Mouse (Mus musculus) MEL (cell line): ENCODE data around the gene Manf. TPM values are rescaled to one million over a fixed set of nuclear protein-coding genes. Genes with fewer than 3 reads are reported as not detected.

Experiments used
- DNase-seq: peaks from one replicate; pipeline ENCODE4 v3.0.0; 2011; ENCODE audit warnings: low read depth, low spot score
- H3K27ac ChIP-seq: 2 replicates; pipeline ENCODE4 v1.5.1; 2012; ENCODE audit warnings: low read depth, mild to moderate bottlenecking, control low read depth, low read length, moderate library complexity; ENCODE audit not compliant: control insufficient read depth
- H3K27me3 ChIP-seq, 2 experiments: fragments of 150-350 bp in 1 of 2; sonication (generic) in 1 of 2; 2 replicates each; pipeline ENCODE4 v1.6.1; 2012; ENCODE audit warnings: low read length in 2 of 2, mild to moderate bottlenecking in 2 of 2, improper control_type of control experiment in 1 of 2, moderate library complexity in 1 of 2; ENCODE audit not compliant: insufficient read depth in 2 of 2, control insufficient read depth in 1 of 2
- H3K36me3 ChIP-seq, 2 experiments: 2 replicates each; pipeline ENCODE4 v1.6.1; 2012 to 2014; ENCODE audit warnings: low read length in 2 of 2, improper control_type of control experiment in 1 of 2, inconsistent platforms in 1 of 2, mild to moderate bottlenecking in 1 of 2; ENCODE audit not compliant: insufficient read depth in 2 of 2, control insufficient read depth in 1 of 2
- H3K4me1 ChIP-seq, 2 experiments: fragments of 150-350 bp in 1 of 2; sonication (generic) in 1 of 2; 2 replicates each; pipeline ENCODE4 v1.6.1; 2012; ENCODE audit warnings: low read length in 2 of 2, improper control_type of control experiment in 1 of 2, mild to moderate bottlenecking in 1 of 2; ENCODE audit not compliant: insufficient read depth in 2 of 2, control insufficient read depth in 1 of 2
- H3K4me3 ChIP-seq, 2 experiments: fragments of 150-350 bp in 1 of 2; sonication (generic) in 1 of 2; 2 replicates each; pipeline ENCODE4 v1.5.1; 2012; ENCODE audit warnings: low read depth in 2 of 2, low read length in 2 of 2, mild to moderate bottlenecking in 2 of 2, moderate library complexity in 2 of 2, control low read depth in 1 of 2, improper control_type of control experiment in 1 of 2; ENCODE audit not compliant: control insufficient read depth in 1 of 2, insufficient read depth in 1 of 2
- H3K79me2 ChIP-seq: 2 replicates; pipeline ENCODE4 v1.6.1; 2012; ENCODE audit warnings: mild to moderate bottlenecking, low read length, moderate library complexity; ENCODE audit not compliant: control insufficient read depth, poor library complexity, insufficient read depth
- H3K9ac ChIP-seq: 2 replicates; pipeline ENCODE4 v1.6.1; 2012; ENCODE audit warnings: low read depth, mild to moderate bottlenecking, control low read depth, low read length, moderate library complexity; ENCODE audit not compliant: control insufficient read depth, poor library complexity, severe bottlenecking
- H3K9me3 ChIP-seq: fragments of 150-350 bp; sonication (generic); replicated peaks from 2 replicates; pipeline ENCODE4 v1.6.1; 2012; ENCODE audit warnings: mild to moderate bottlenecking, low read length, improper control_type of control experiment, moderate library complexity; ENCODE audit not compliant: insufficient read depth
- CTCF ChIP-seq, 3 experiments: IDR thresholded peaks in 2 of 3; conservative IDR thresholded peaks in 1 of 3; 2 replicates each; pipeline ENCODE4 v1.5.1; 2011 to 2012; ENCODE audit warnings: low read length in 3 of 3, low read depth in 2 of 3, mild to moderate bottlenecking in 2 of 3, improper control_type of control experiment in 1 of 3, inconsistent platforms in 1 of 3, mixed read lengths in 1 of 3, moderate library complexity in 1 of 3; ENCODE audit not compliant: control insufficient read depth in 1 of 3, insufficient read depth in 1 of 3, poor library complexity in 1 of 3, severe bottlenecking in 1 of 3
- E2F4 ChIP-seq: IDR thresholded peaks from 2 replicates; pipeline ENCODE4 v1.6.1; 2011; ENCODE audit warnings: low read depth, low read length, improper control_type of control experiment, borderline replicate concordance
- ELF1 ChIP-seq: IDR thresholded peaks from 2 replicates; pipeline ENCODE4 v1.6.1; 2014; ENCODE audit warnings: low read depth, mild to moderate bottlenecking, inconsistent platforms, low read length, improper control_type of control experiment, moderate library complexity
- EP300 ChIP-seq, 2 experiments: IDR thresholded peaks; 2 replicates each; pipeline ENCODE4 v1.6.1; 2011; ENCODE audit warnings: improper control_type of control experiment in 2 of 2, low read length in 2 of 2, low read depth in 1 of 2, mild to moderate bottlenecking in 1 of 2
- GATA1 ChIP-seq: IDR thresholded peaks from 2 replicates; pipeline ENCODE4 v1.6.1; 2011; ENCODE audit warnings: low read depth, low read length, improper control_type of control experiment
- HCFC1 ChIP-seq: IDR thresholded peaks from 2 replicates; pipeline ENCODE4 v1.6.1; 2012; ENCODE audit warnings: low read depth, mild to moderate bottlenecking, inconsistent platforms, low read length, improper control_type of control experiment, moderate library complexity
- MEF2A ChIP-seq: IDR thresholded peaks from 2 replicates; pipeline ENCODE4 v1.6.1; 2014; ENCODE audit warnings: low read depth, mild to moderate bottlenecking, inconsistent platforms, low read length, improper control_type of control experiment; ENCODE audit not compliant: poor library complexity, insufficient replicate concordance, severe bottlenecking; ENCODE audit errors: extremely low read depth
- MYC ChIP-seq: IDR thresholded peaks from 2 replicates; pipeline ENCODE4 v1.6.1; 2011; ENCODE audit warnings: low read depth, mild to moderate bottlenecking, low read length, improper control_type of control experiment, moderate library complexity
- NRF1 ChIP-seq: IDR thresholded peaks from 2 replicates; pipeline ENCODE4 v1.6.1; 2014; ENCODE audit warnings: low read depth, mild to moderate bottlenecking, inconsistent platforms, low read length, improper control_type of control experiment, moderate library complexity; ENCODE audit not compliant: poor library complexity, insufficient read depth, severe bottlenecking
- POLR2A ChIP-seq, 2 experiments: IDR thresholded peaks; 2 replicates each; pipeline ENCODE4 v1.6.1; 2011 to 2012; ENCODE audit warnings: low read length in 2 of 2, mild to moderate bottlenecking in 2 of 2, control low read depth in 1 of 2, improper control_type of control experiment in 1 of 2, low read depth in 1 of 2, moderate library complexity in 1 of 2; ENCODE audit not compliant: control insufficient read depth in 1 of 2, insufficient read depth in 1 of 2, poor library complexity in 1 of 2
- POLR2AphosphoS2 ChIP-seq: IDR thresholded peaks from 2 replicates; pipeline ENCODE4 v1.6.1; 2011; ENCODE audit warnings: low read length, improper control_type of control experiment
- POLR2AphosphoS5 ChIP-seq: IDR thresholded peaks from 2 replicates; pipeline ENCODE4 v1.6.1; 2012; ENCODE audit warnings: low read depth, borderline replicate concordance, mild to moderate bottlenecking, inconsistent platforms, low read length, moderate library complexity, mixed read lengths
- RCOR1 ChIP-seq: IDR thresholded peaks from 2 replicates; pipeline ENCODE4 v1.6.1; 2012; ENCODE audit warnings: low read depth, mild to moderate bottlenecking, inconsistent platforms, low read length, improper control_type of control experiment
- SMC3 ChIP-seq: IDR thresholded peaks from 2 replicates; pipeline ENCODE4 v1.6.1; 2011; ENCODE audit warnings: low read depth, low read length, improper control_type of control experiment
- TCF12 ChIP-seq: IDR thresholded peaks from 2 replicates; pipeline ENCODE4 v1.6.1; 2014; ENCODE audit warnings: low read depth, mild to moderate bottlenecking, inconsistent platforms, low read length, improper control_type of control experiment, moderate library complexity
- UBTF ChIP-seq: IDR thresholded peaks from 2 replicates; pipeline ENCODE4 v1.6.1; 2012; ENCODE audit warnings: low read depth, mild to moderate bottlenecking, inconsistent platforms, low read length, improper control_type of control experiment, moderate library complexity, borderline replicate concordance; ENCODE audit not compliant: insufficient read depth
- USF1 ChIP-seq: IDR thresholded peaks from 2 replicates; pipeline ENCODE4 v1.6.1; 2014; ENCODE audit warnings: low read depth, mild to moderate bottlenecking, inconsistent platforms, low read length, improper control_type of control experiment, moderate library complexity
- ZMIZ1 ChIP-seq: IDR thresholded peaks from 2 replicates; pipeline ENCODE4 v1.6.1; 2012; ENCODE audit warnings: low read depth, mild to moderate bottlenecking, inconsistent platforms, low read length, improper control_type of control experiment, moderate library complexity
- polyA plus RNA-seq, 2 experiments: library from polyadenylated mRNA; stranded (reverse) in 1 of 2; unstranded in 1 of 2; fragments of >175 nt in 1 of 2; fragments of >200 nt in 1 of 2; gene quantifications; 2 replicates each; pipeline versions ENCODE4 v1.2.1 to v1.2.4; 2012; ENCODE audit warnings: low replicate concordance in 2 of 2, low read depth in 1 of 2; ENCODE audit not compliant: insufficient read length in 2 of 2, insufficient read depth in 1 of 2, missing spikeins in 1 of 2
- total RNA-seq: library from RNA; depleted of rRNA; stranded (reverse); fragments of 300-350 nt; gene quantifications from 2 replicates; pipeline ENCODE4 v1.2.3, GENCODE M21; 2012

Gene Manf
- total and polyA plus RNA-seq, 3 experiments = 289 to 316 TPM; not detected in 1

DNA sequence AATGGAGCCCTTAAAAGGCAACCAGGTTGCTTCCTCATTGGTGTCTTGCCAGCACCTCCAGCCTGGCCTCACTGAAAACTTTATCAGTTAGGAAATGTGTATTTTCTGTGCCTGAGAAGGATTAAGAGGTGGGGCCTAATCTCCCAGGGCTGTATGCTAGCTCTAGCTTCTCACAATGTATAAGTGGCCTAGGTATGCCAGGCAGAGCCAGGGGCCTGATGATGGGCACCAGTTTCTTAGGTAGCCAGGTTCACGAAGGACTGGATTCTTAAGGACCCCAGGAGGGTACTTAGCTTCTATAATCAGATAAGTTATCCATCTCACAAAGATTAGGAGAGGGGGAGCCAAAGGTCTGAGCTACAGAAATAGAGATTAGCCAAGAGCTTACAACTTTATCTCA is 19.8 kb upstream of the Manf start:
- H3K4me1 ChIP-seq = peaks cover 0 to 3% of the 10 kb centered on the region in 2 experiments; a peak in 1 of 4 replicates
- H3K27me3 ChIP-seq = peaks cover 0 to 2% of the 10 kb centered on the region in 2 experiments; a peak in 2 of 4 replicates
- no peaks in the 10 kb centered on the region for H3K79me2 ChIP-seq
- H3K36me3 ChIP-seq = no peaks in the 10 kb centered on the region; a peak in 1 of 4 replicates
- DNase-seq = peak; percentile 51
- no peaks in the 10 kb centered on the region for H3K9me3 ChIP-seq
- H3K9ac ChIP-seq = no peak overlapping the region
- TF ChIP-seq ELF1 (peak; percentile 38; the same call in 1 of the 2 replicates), MEF2A (no peak)
- no peak overlapping the region for H3K27ac ChIP-seq
- H3K4me3 ChIP-seq = no peak overlapping the region

DNA sequence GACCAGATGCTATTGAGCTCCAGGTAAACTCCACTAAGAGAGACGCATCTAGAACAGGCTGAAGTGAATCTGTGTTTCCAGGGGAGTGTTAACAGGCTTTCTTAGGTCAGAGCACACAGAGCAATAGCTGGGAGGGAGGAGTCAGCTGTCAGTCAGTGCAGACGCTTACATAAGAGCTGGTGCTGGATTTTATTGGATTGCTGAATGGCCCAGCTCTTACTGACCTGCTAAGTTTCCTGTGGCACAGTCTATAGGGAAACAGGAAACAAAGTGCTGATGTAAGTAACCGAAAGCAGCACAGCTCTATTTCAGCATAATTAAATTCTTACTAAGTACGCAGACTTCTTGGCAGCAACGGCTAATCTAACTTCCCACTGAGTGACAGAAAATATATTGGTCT is 16.9 kb upstream of the Manf start:
- Histone ChIP-seq H3K79me2 (no peaks in the 10 kb centered on the region), H3K27ac (peak overlapping the region; percentile 37; the same call in 1 of the 2 replicates), H3K9me3 (no peaks in the 10 kb centered on the region), H3K4me1 (peaks cover 0 to 3% of the 10 kb centered on the region in 2 experiments; a peak in 1 of 4 replicates), H3K27me3 (peaks cover 0 to 2% of the 10 kb centered on the region in 2 experiments; a peak in 1 of 4 replicates), H3K36me3 (no peaks in the 10 kb centered on the region; a peak in 1 of 4 replicates), H3K9ac (peak overlapping the region; percentile 22; the same call in 1 of the 2 replicates), H3K4me3 (no peak overlapping the region)
- no peak for TF ChIP-seq GATA1
- TF ChIP-seq MYC = no peak
- TF ChIP-seq NRF1 = no peak
- no peak for TF ChIP-seq E2F4
- no peak for TF ChIP-seq RCOR1
- TF ChIP-seq POLR2A (IDR thresholded peaks at IDR 0.05; ENCODE audit: control insufficient read depth in 1 of 2, insufficient read depth in 1 of 2, low read depth in 1 of 2, low read length in 2 of 2, poor library complexity in 1 of 2) = no peak
- TF ChIP-seq TCF12 = no peak
- no peak for TF ChIP-seq CTCF (IDR thresholded peaks at IDR 0.05 in 2 of 3, conservative IDR thresholded peaks at IDR 0.05 in 1 of 3; ENCODE audit: control insufficient read depth in 1 of 3, insufficient read depth in 1 of 3, low read depth in 2 of 3, low read length in 3 of 3, poor library complexity in 1 of 3, severe bottlenecking in 1 of 3)
- no peak for TF ChIP-seq USF1
- TF ChIP-seq POLR2AphosphoS2 = no peak
- no peak for TF ChIP-seq ZMIZ1
- TF ChIP-seq SMC3 = no peak
- no peak for TF ChIP-seq EP300 (IDR thresholded peaks at IDR 0.05; ENCODE audit: low read depth in 1 of 2, low read length in 2 of 2)
- no peak for TF ChIP-seq UBTF
- TF ChIP-seq POLR2AphosphoS5 = no peak
- TF ChIP-seq HCFC1 = no peak
- DNase-seq = peak; percentile 26
